Mouse (Mus musculus) intestine, postnatal 0 days (tissue): Measurements from ENCODE around the gene BC147527. TPM values are rescaled to one million over a fixed set of nuclear protein-coding genes. Genes with fewer than 3 reads are reported as not detected.
"Not testable (repeated sequence)": the region's sequence is repeated elsewhere in the genome, so short reads cannot be mapped to it uniquely, and the experiment has no call there.

Experiments used
- ATAC-seq: fragments of 200-750 bp; cut with Nextera tagmentation; 2 replicates; pipeline ENCODE4 v1.8.0; 2017; ENCODE audit warnings: mild to moderate bottlenecking, moderate TSS enrichment, moderate library complexity
- H3K27ac ChIP-seq: fragments of 300-500 bp; sonication (generic); 2 replicates; pipeline ENCODE4 v1.5.1; 2014; ENCODE audit warnings: mild to moderate bottlenecking, low read depth, low read length, moderate library complexity
- H3K27me3 ChIP-seq: fragments of 300-500 bp; sonication (generic); replicated peaks from 2 replicates; pipeline ENCODE4 v1.6.1; 2014; ENCODE audit warnings: low read length, mixed read lengths; ENCODE audit not compliant: control insufficient read depth, insufficient read depth
- H3K36me3 ChIP-seq: fragments of 300-500 bp; sonication (generic); 2 replicates; pipeline ENCODE4 v1.6.1; 2014; ENCODE audit warnings: mild to moderate bottlenecking, moderate library complexity; ENCODE audit not compliant: control insufficient read depth, insufficient read depth
- H3K4me1 ChIP-seq: fragments of 300-500 bp; sonication (generic); replicated peaks from 2 replicates; pipeline ENCODE4 v1.6.1; 2014; ENCODE audit warnings: antibody characterized with exemption, low read length, mixed read lengths; ENCODE audit not compliant: control insufficient read depth, insufficient read depth
- H3K4me2 ChIP-seq: fragments of 300-500 bp; sonication (generic); replicated peaks from 2 replicates; pipeline ENCODE4 v1.6.1; 2014; ENCODE audit warnings: low read depth, mild to moderate bottlenecking, moderate library complexity
- H3K4me3 ChIP-seq: fragments of 300-500 bp; sonication (generic); 2 replicates; pipeline ENCODE4 v1.5.1; 2014; ENCODE audit warnings: low read depth, low read length
- H3K9ac ChIP-seq: fragments of 300-500 bp; sonication (generic); 2 replicates; pipeline ENCODE4 v1.6.1; 2014; ENCODE audit warnings: mild to moderate bottlenecking, low read depth, low read length
- H3K9me3 ChIP-seq: fragments of 300-500 bp; sonication (generic); 2 replicates; pipeline ENCODE4 v1.6.1; 2016; ENCODE audit warnings: mixed run types; ENCODE audit not compliant: control insufficient read depth
- CTCF ChIP-seq: sonication (generic); IDR thresholded peaks from 2 replicates; pipeline ENCODE4 v1.5.1; 2016; ENCODE audit warnings: low read depth, mild to moderate bottlenecking, control low read depth, antibody characterized with exemption, moderate library complexity
- WGBS: fragments of 180-500 bp; shearing (Covaris S2); extraction: QIAGEN DNeasy Blood & Tissue Kit; methylation state at CpG from one replicate; pipeline ENCODE4 v1.1.7; 2014; 5-methylcytosine and 5-hydroxymethylcytosine counted together
- polyA plus RNA-seq: library from polyadenylated mRNA; unstranded; fragments of >200 nt; fragmentation: Nextera tagmentation; extraction: Ambion mirVana; gene quantifications from 2 replicates; pipeline ENCODE4 v1.2.1, GENCODE M21; 2015

Gene BC147527
- polyA plus RNA-seq, 1 experiment from 2014 or later, result 0.35 TPM

- Histone ChIP-seq H3K9me3 (no peaks in the 10 kb centered on the region), H3K27ac (no peak overlapping the region), H3K27me3 (no peaks in the 10 kb centered on the region), H3K4me1 (no peaks in the 10 kb centered on the region), H3K9ac (no peak overlapping the region), H3K36me3 (no peaks in the 10 kb centered on the region), H3K4me2 (no peak overlapping the region), H3K4me3 (no peak overlapping the region)
- 0 out of 2 replicates have a peak, but pooled peaks have one; percentile 10 for TF ChIP-seq CTCF
- no peak for ATAC-seq
- WGBS, result 92% methylated on average over 9 of the region's 9 CpGs
These were observed 21.4 kb upstream of the BC147527 start for GRCm38 (mm10) chr13:120278784-120279183.

DNA sequence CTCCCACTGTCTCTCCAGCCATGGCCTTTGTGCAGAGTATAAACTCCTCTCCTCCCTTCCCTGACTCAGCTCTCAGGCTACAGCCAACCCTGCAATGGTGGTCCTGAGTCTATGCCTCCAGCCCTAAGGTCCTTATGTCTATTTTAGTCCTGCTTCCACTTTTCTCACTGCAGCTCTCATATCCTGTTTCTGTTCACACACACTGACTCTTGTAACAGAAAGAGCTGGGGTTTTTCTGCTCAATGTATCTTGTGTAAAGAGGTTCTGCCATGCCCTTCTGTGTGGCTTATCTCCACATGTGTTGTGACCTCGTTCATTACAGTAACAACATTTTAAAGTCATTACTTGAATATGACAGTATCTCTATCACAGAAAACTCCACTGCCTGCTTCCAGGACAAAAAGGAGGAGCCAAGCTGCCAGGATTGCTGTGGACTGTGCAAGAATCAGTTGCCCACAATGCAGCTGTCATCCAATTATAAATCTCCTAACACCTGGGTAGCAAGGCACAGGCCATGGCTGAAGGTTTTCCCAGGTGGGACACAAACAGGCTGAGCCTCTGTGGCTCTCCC lies 783 bp upstream of the BC147527 start:
- H3K36me3 ChIP-seq, result no peaks in the 10 kb centered on the region
- 61% methylated on average over 1 of the region's 1 CpGs for WGBS
- no peaks in the 10 kb centered on the region for H3K4me1 ChIP-seq
- no peak for TF ChIP-seq CTCF
- no peak overlapping the region for H3K4me3 ChIP-seq
- ATAC-seq, result no peak
- H3K27ac ChIP-seq, result no peak overlapping the region
- H3K27me3 ChIP-seq, result no peaks in the 10 kb centered on the region
- no peak overlapping the region for H3K9ac ChIP-seq
- H3K4me2 ChIP-seq, result no peak overlapping the region
- no peaks in the 10 kb centered on the region for H3K9me3 ChIP-seq

- no peak for TF ChIP-seq CTCF
- Histone ChIP-seq H3K4me3 (no peak overlapping the region), H3K27me3 (no peaks in the 10 kb centered on the region), H3K9ac (no peak overlapping the region), H3K36me3 (no peaks in the 10 kb centered on the region), H3K27ac (no peak overlapping the region), H3K4me1 (no peaks in the 10 kb centered on the region), H3K4me2 (no peak overlapping the region), H3K9me3 (no peaks in the 10 kb centered on the region)
- no peak for ATAC-seq
- WGBS, result 73% methylated on average over 4 of the region's 4 CpGs
These were observed 661 bp downstream of the BC147527 start for GRCm38 (mm10) chr13:120300853-120301252.

DNA sequence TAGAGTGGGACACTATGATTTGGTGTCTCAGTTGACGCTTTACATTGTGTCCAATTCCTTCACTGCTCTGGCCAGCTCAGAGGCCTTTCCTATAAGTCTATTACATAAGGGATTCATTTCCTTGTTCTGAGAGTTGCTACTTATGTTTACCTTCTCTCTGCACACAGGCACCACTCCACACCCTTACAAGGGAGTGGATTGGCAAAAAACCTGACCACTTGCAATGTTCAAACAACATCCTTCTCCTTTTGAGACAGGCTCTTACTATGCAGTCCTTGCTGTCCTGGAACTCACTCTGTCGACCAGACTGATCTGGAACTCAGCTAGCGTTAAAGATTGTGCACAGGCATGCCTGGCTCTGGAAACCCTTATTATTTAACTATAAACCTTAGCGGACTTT lies 10.6 kb downstream of the BC147527 start:
- no peaks in the 10 kb centered on the region for H3K27me3 ChIP-seq
- no peaks in the 10 kb centered on the region for H3K36me3 ChIP-seq
- 66% methylated on average over 4 of the region's 4 CpGs for WGBS
- ATAC-seq, result no peak
- no peaks in the 10 kb centered on the region for H3K9me3 ChIP-seq
- H3K9ac ChIP-seq, result no peak overlapping the region
- no peak overlapping the region for H3K4me3 ChIP-seq
- H3K27ac ChIP-seq, result no peak overlapping the region
- H3K4me2 ChIP-seq, result no peak overlapping the region
- H3K4me1 ChIP-seq, result no peaks in the 10 kb centered on the region
- no peak for TF ChIP-seq CTCF

DNA sequence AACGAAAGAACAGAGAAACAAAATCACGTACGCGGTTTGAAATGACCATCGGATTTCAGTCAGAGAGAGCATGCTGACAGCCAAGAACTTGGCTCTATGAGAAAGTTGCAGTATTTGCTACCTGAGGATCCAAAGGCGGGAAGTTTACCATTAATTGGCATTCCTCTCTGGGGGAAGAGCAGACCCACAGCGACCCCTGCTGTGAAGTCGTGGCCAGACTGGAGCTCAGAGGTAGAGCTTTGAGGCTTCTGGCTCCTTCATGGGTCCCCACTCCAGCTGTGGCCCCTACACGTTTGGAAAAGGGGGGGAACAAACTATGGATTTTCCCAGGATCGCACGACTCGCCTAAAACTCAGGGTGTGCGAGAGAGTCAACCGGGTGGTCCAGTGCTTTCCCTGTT lies 13.4 kb downstream of the BC147527 start:
- no peak overlapping the region for H3K4me3 ChIP-seq
- H3K27ac ChIP-seq, result no peak overlapping the region
- no peak for ATAC-seq
- no peak overlapping the region for H3K9ac ChIP-seq
- WGBS, result 36% methylated on average over 14 of the region's 14 CpGs
- H3K4me1 ChIP-seq, result no peaks in the 10 kb centered on the region
- no peak overlapping the region for H3K4me2 ChIP-seq
- H3K9me3 ChIP-seq, result no peaks in the 10 kb centered on the region
- no peaks in the 10 kb centered on the region for H3K27me3 ChIP-seq
- peak; percentile 60 for TF ChIP-seq CTCF
- H3K36me3 ChIP-seq, result no peaks in the 10 kb centered on the region

DNA sequence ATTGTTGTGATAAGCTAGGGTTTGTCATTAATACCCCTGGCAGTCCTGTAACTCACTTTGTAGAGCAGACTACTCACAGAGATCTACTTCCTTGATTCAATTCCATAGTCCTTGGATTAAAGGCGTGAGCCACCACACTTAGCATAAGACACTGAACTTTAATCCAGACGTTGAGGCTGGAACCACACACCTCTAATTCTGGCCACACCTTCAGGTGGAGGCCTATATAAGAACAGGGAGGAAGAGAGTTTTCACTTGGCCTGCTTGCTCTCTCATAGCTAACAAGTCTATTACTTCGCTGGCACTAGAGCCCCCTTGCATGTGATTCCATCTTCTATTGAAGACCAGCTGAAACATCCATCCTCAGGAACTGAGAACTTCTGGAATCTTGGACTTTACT lies 16.4 kb downstream of the BC147527 start, which contains the start of gene Tcstv3:
TSS of gene Tcstv3 (plus strand) at position 301 of the 400 bp plus-strand sequence.
- H3K9me3 ChIP-seq, H3K36me3 ChIP-seq, H3K9ac ChIP-seq, H3K4me2 ChIP-seq, H3K4me3 ChIP-seq, H3K27ac ChIP-seq, H3K27me3 ChIP-seq, ATAC-seq, H3K4me1 ChIP-seq: not testable (repeated sequence)
- 58% methylated on average over 3 of the region's 3 CpGs for WGBS

GRCm38 (mm10) chr13:120320183-120320582 lies 20.0 kb downstream of the BC147527 start:
- 71% methylated on average over 3 of the region's 3 CpGs for WGBS
- no peak overlapping the region for H3K4me2 ChIP-seq
- no peak for TF ChIP-seq CTCF

More at GRCm38 (mm10) chr13:120320183-120320582, 20.0 kb downstream of the BC147527 start:
- no peaks in the 10 kb centered on the region for H3K4me1 ChIP-seq
- ATAC-seq, result 0 out of 2 replicates have a peak, but pooled peaks have one; percentile 10
- H3K4me3 ChIP-seq, result no peak overlapping the region
- H3K9ac ChIP-seq, result no peak overlapping the region
- no peaks in the 10 kb centered on the region for H3K27me3 ChIP-seq
- H3K9me3 ChIP-seq, result no peaks in the 10 kb centered on the region
- H3K27ac ChIP-seq, result no peak overlapping the region
- no peaks in the 10 kb centered on the region for H3K36me3 ChIP-seq
